Mouse (Mus musculus) CH12F3 (cell line): ENCODE data around the gene Ddx3x.

Source experiments
- in situ Hi-C: fragments of 300-500 bp; cut with MboI; formaldehyde crosslinking; loops from 2 replicates; pipeline ENCODE4 v1.14.3; 2020; ENCODE audit warnings: low sequenced_read_pairs

Gene Ddx3x

GRCm38 (mm10) chrX:13280409-13281328 lies at the start of gene Ddx3x:
TSS of gene Ddx3x (plus strand) at chrX:13280970.
- in situ Hi-C loops: no loop called here

- in situ Hi-C loops: loop anchor here (25.0 kb wide), 2 partner anchors 231 to 431 kb away; partner anchors contain the start of genes Gpr82 and Nyx
Measured at GRCm38 (mm10) chrX:13231243-13231642, 49.5 kb upstream of the Ddx3x start.

- in situ Hi-C loops: loop anchor here (25.0 kb wide), 2 partner anchors 229 to 429 kb away; partner anchors contain the start of genes Gpr82 and Nyx
Measured at GRCm38 (mm10) chrX:13232834-13233233, 47.9 kb upstream of the Ddx3x start.

GRCm38 (mm10) chrX:13233631-13234030 lies 47.1 kb upstream of the Ddx3x start:
- in situ Hi-C loops: loop anchor here (25.0 kb wide), 2 partner anchors 229 to 429 kb away; partner anchors contain the start of genes Gpr82 and Nyx

GRCm38 (mm10) chrX:13234709-13235108 lies 46.1 kb upstream of the Ddx3x start:
- in situ Hi-C loops: loop anchor here (25.0 kb wide), 2 partner anchors 228 to 428 kb away; partner anchors contain the start of genes Gpr82 and Nyx

- in situ Hi-C loops: loop anchor here (25.0 kb wide), 2 partner anchors 226 to 426 kb away; partner anchors contain the start of genes Gpr82 and Nyx
Measured at GRCm38 (mm10) chrX:13236100-13236568, 44.6 kb upstream of the Ddx3x start.

GRCm38 (mm10) chrX:13239455-13239854 lies 41.3 kb upstream of the Ddx3x start:
- in situ Hi-C loops: loop anchor here (25.0 kb wide), 2 partner anchors 223 to 423 kb away; partner anchors contain the start of genes Gpr82 and Nyx

- in situ Hi-C loops: loop anchor here (25.0 kb wide), 2 partner anchors 221 to 421 kb away; partner anchors contain the start of genes Gpr82 and Nyx
Measured at GRCm38 (mm10) chrX:13240646-13241425, 39.9 kb upstream of the Ddx3x start.

GRCm38 (mm10) chrX:13241426-13242319 lies 39.1 kb upstream of the Ddx3x start:
- in situ Hi-C loops: loop anchor here (25.0 kb wide), 2 partner anchors 221 to 421 kb away; partner anchors contain the start of genes Gpr82 and Nyx

- in situ Hi-C loops: loop anchor here (25.0 kb wide), 2 partner anchors 220 to 420 kb away; partner anchors contain the start of genes Gpr82 and Nyx
Measured at GRCm38 (mm10) chrX:13242320-13243096, 38.3 kb upstream of the Ddx3x start.

- in situ Hi-C loops: loop anchor here (25.0 kb wide), 2 partner anchors 219 to 419 kb away; partner anchors contain the start of genes Gpr82 and Nyx
Measured at GRCm38 (mm10) chrX:13243133-13244123, 37.3 kb upstream of the Ddx3x start.

- in situ Hi-C loops: loop anchor here (25.0 kb wide), 2 partner anchors 218 to 418 kb away; partner anchors contain the start of genes Gpr82 and Nyx
Measured at GRCm38 (mm10) chrX:13244588-13244987, 36.2 kb upstream of the Ddx3x start.

- in situ Hi-C loops: loop anchor here (25.0 kb wide), 2 partner anchors 217 to 417 kb away; partner anchors contain the start of genes Gpr82 and Nyx
Measured at GRCm38 (mm10) chrX:13245027-13245426, 35.7 kb upstream of the Ddx3x start.

GRCm38 (mm10) chrX:13251683-13252082 lies 29.1 kb upstream of the Ddx3x start:
- in situ Hi-C loops: no loop called here

- in situ Hi-C loops: no loop called here
Measured at GRCm38 (mm10) chrX:13254273-13254672, 26.5 kb upstream of the Ddx3x start.

GRCm38 (mm10) chrX:13263356-13263755 lies 17.4 kb upstream of the Ddx3x start:
- in situ Hi-C loops: no loop called here

GRCm38 (mm10) chrX:13275519-13276137 lies 5.1 kb upstream of the Ddx3x start:
- in situ Hi-C loops: no loop called here
